Mouse (Mus musculus) neural tube, embryonic 15.5 days (tissue): ENCODE results near the gene Sppl2a. TPM values are rescaled to one million over a fixed set of nuclear protein-coding genes. Genes with fewer than 3 reads are reported as not detected.
"Not testable (repeated sequence)": the region's sequence is repeated elsewhere in the genome, so short reads cannot be mapped to it uniquely, and the experiment has no call there.

ENCODE experiments used
- ATAC-seq: fragments of 200-750 bp; cut with Nextera tagmentation; 2 replicates; pipeline ENCODE4 v1.8.0; 2017; ENCODE audit warnings: mild to moderate bottlenecking, moderate TSS enrichment, moderate library complexity; ENCODE audit not compliant: low FRiP score
- H3K27ac ChIP-seq: fragments of 300-500 bp; sonication (generic); replicated peaks from 2 replicates; pipeline ENCODE4 v1.5.1; 2015; ENCODE audit warnings: mild to moderate bottlenecking, inconsistent platforms
- H3K27me3 ChIP-seq: fragments of 300-500 bp; sonication (generic); replicated peaks from 2 replicates; pipeline ENCODE4 v1.6.1; 2015; ENCODE audit warnings: inconsistent platforms
- H3K36me3 ChIP-seq: fragments of 300-500 bp; sonication (generic); 2 replicates; pipeline ENCODE4 v1.6.1; 2015; ENCODE audit warnings: inconsistent platforms
- H3K4me1 ChIP-seq: fragments of 300-500 bp; sonication (generic); 2 replicates; pipeline ENCODE4 v1.6.1; 2015; ENCODE audit warnings: inconsistent platforms
- H3K4me2 ChIP-seq: fragments of 300-500 bp; sonication (generic); 2 replicates; pipeline ENCODE4 v1.6.1; 2015; ENCODE audit warnings: inconsistent platforms, mild to moderate bottlenecking, moderate library complexity
- H3K4me3 ChIP-seq: fragments of 300-500 bp; sonication (generic); replicated peaks from 2 replicates; pipeline ENCODE4 v1.5.1; 2015; ENCODE audit warnings: mild to moderate bottlenecking, inconsistent platforms
- H3K9ac ChIP-seq: fragments of 300-500 bp; sonication (generic); replicated peaks from 2 replicates; pipeline ENCODE4 v1.6.1; 2015; ENCODE audit warnings: mild to moderate bottlenecking, inconsistent platforms
- H3K9me3 ChIP-seq: fragments of 300-500 bp; sonication (generic); replicated peaks from 2 replicates; pipeline ENCODE4 v1.6.1; 2016; ENCODE audit warnings: inconsistent platforms
- WGBS: fragments of 180-500 bp; shearing (Covaris S2); methylation state at CpG from one replicate; pipeline ENCODE4 v1.1.7; 2015; ENCODE audit warnings: mixed read lengths; 5-methylcytosine and 5-hydroxymethylcytosine counted together
- polyA plus RNA-seq: library from polyadenylated mRNA; unstranded; fragments of >200 nt; fragmentation: Nextera tagmentation; extraction: Ambion mirVana; gene quantifications from 2 replicates; pipeline ENCODE4 v1.2.1, GENCODE M21; 2015

Sppl2a gene
- 30.7 and 44.1 TPM in 2 replicates for polyA plus RNA-seq

DNA sequence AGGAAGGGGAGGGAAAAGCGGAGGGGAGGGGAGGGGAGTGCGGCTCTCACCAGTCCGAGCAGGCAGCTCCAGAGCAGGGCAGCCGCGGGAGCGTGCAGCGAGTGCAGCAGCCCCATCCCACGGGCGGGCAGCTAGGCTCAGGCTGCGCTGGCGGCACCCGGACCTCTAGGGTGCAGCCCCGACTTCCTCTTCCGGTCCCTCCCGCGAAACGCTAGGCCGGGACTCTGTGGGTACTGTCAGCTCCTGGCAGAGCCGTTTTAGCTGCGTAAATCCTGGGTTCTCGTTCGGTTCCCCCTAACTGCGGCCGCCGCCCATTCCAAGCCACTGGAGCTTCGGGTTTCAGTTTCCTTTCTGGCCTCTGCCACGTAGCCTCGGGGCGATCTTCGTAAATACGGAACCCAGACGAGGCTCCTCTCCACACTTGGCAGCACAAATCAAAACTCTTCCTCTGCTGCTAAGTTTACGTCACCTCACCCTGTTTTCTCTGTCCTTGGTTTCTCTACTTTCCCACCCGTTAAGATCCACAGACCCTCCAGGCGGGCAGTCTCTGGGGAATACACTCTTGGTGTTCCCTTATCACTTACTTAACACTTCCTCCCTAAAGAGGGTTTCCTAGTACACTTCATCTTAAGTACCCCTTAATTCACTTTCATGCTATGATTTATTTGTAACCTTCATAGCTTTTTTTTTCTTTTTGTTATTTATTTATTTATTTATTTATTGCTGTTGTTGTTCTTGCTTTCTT lies at the start of gene Sppl2a:
Gene Sppl2a (minus strand): TSS at position 339 of the 745 bp plus-strand sequence.
- H3K27me3 ChIP-seq, result no peaks in the 10 kb centered on the region
- H3K9me3 ChIP-seq, result no peaks in the 10 kb centered on the region
- ATAC-seq, result peak; percentile 100
- no peaks in the 10 kb centered on the region for H3K36me3 ChIP-seq
- H3K4me1 ChIP-seq, result peaks cover 10% of the 10 kb centered on the region
- H3K4me3 ChIP-seq, result peak within 1 kb of the TSS; percentile 71
- H3K4me2 ChIP-seq, result peak within 1 kb of the TSS; percentile 70
- under 1% methylated on average over 32 of the region's 35 CpGs for WGBS
- peak within 1 kb of the TSS; percentile 98 for H3K27ac ChIP-seq
- peak within 1 kb of the TSS; percentile 89 for H3K9ac ChIP-seq

DNA sequence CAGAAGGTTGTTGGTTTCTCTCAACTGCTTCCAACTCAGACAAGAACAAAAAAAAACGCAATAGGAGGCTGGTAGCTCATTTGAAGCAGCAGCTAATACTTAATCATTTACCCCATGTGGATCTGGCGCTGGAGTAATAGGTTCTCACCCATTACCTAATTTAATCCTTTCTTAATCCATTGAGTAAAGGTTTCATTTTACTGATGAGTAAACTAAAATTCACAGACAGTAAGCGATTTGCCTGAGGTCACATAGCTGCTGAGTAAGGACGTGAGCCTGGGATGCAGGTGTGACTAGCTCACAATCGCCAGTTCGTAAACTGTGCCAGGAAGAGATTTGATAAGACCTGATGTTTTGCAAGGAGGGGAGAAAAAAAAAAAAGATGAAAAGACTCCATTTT lies 44.4 kb upstream of the Sppl2a start:
- Histone ChIP-seq H3K36me3 (no peaks in the 10 kb centered on the region), H3K9ac (no peak overlapping the region), H3K27ac (no peak overlapping the region), H3K27me3 (no peaks in the 10 kb centered on the region), H3K9me3 (no peaks in the 10 kb centered on the region), H3K4me1 (no peaks in the 10 kb centered on the region), H3K4me3 (no peak overlapping the region), H3K4me2 (no peak overlapping the region)
- WGBS, result 75% methylated on average over 6 of the region's 6 CpGs
- no peak for ATAC-seq

DNA sequence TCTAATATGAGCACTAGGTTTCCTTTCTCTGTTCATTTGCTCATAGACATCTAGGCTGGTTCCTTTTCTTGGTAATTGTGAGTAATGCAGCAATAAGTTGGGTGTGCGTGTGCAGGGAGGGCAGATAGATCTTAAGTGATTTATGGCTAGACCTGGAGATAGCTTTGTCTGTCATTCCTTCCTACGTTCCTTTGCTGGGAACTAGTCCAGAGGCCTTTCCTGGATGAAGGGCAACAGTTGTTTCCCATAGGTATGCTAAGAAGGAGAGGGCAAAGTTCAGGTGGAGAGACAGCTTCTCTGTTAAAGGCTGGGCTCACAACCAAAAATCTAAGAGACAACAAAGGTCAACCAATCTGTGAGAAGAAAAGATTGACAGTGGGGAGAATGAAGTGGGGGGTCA lies 28.7 kb upstream of the Sppl2a start:
- H3K4me2 ChIP-seq, result no peak overlapping the region
- 72% methylated on average over 2 of the region's 2 CpGs for WGBS

DNA sequence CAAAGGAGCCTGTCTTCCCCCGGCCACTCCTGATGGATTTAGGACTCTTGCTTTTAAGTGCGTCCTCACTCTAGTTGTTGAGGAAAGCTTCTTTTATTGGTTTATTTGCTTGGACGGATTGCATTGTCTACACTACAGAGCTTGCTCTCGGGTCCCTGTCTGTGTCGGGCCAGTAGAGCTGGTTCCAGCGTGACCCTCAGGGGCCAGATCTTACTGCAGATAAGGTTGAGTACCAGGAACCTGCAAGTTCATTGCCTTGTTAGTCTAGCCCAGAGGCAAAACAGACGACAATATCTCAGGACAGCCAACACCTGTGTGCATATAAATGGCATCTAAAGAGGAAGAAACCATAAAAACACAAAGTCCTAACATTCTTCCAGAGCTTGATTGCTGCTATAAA lies 22.6 kb upstream of the Sppl2a start:
- H3K9me3 ChIP-seq, result no peaks in the 10 kb centered on the region
- 29% methylated on average over 7 of the region's 7 CpGs for WGBS
- no peak overlapping the region for H3K9ac ChIP-seq
- no peaks in the 10 kb centered on the region for H3K36me3 ChIP-seq
- H3K4me1 ChIP-seq, result no peaks in the 10 kb centered on the region
- H3K4me3 ChIP-seq, result no peak overlapping the region
- H3K4me2 ChIP-seq, result no peak overlapping the region
- no peaks in the 10 kb centered on the region for H3K27me3 ChIP-seq
- H3K27ac ChIP-seq, result no peak overlapping the region
- no peak for ATAC-seq

More for the DNA sequence above, 28.7 kb upstream of the Sppl2a start:
- no peak for ATAC-seq
- H3K9me3 ChIP-seq, result no peaks in the 10 kb centered on the region
- no peak overlapping the region for H3K9ac ChIP-seq
- H3K36me3 ChIP-seq, result no peaks in the 10 kb centered on the region
- no peak overlapping the region for H3K27ac ChIP-seq
- no peaks in the 10 kb centered on the region for H3K27me3 ChIP-seq
- no peak overlapping the region for H3K4me3 ChIP-seq
- no peaks in the 10 kb centered on the region for H3K4me1 ChIP-seq

DNA sequence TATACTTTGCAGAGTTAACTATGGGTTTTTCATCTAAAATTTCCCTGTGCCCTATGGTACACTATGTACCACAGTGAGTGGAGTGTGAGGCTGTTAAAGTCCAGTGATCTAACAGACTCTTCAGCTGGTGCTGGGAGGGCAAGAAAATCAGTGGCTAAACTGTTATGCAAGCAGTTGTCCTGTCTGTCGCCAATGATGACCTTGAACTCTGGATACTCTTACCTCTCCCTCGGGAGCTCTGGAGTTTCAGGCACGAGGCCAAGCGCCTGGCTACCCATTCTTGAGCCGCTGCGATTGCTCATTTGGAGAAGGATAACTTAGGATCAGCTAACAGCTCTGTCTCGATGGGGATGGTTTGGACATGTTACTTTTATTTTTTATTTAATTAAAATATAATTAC lies 18.1 kb upstream of the Sppl2a start:
- Histone ChIP-seq H3K9me3 (no peaks in the 10 kb centered on the region), H3K27ac (no peak overlapping the region), H3K36me3 (no peaks in the 10 kb centered on the region), H3K9ac (no peak overlapping the region), H3K27me3 (no peaks in the 10 kb centered on the region), H3K4me1 (no peaks in the 10 kb centered on the region), H3K4me3 (no peak overlapping the region), H3K4me2 (no peak overlapping the region)
- WGBS, result 82% methylated on average over 7 of the region's 7 CpGs
- no peak for ATAC-seq

DNA sequence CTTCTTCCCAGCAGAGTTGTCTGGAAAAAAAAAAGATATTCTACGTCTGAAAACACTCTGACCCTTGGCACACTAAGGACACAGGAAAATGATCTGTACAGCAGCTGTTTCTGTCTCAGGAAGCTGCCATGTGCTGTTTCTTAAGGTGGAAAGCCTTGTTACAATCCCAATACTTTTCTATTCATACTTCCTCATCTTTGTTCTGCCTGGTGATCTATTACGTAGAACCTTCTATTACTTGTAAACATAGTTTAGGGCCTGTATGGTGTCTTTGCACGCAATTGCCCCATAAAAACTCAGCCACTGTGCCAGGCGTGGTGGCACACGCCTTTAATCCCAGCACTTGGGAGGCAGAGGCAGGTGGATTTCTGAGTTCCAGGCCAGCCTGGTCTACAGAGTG lies 17.4 kb upstream of the Sppl2a start:
- 83% methylated on average over 5 of the region's 5 CpGs for WGBS
- Histone ChIP-seq H3K4me1 (no peaks in the 10 kb centered on the region), H3K9me3 (no peaks in the 10 kb centered on the region), H3K27ac (no peak overlapping the region), H3K9ac (no peak overlapping the region), H3K27me3 (no peaks in the 10 kb centered on the region), H3K36me3 (no peaks in the 10 kb centered on the region), H3K4me3 (no peak overlapping the region), H3K4me2 (no peak overlapping the region)
- ATAC-seq, result no peak

DNA sequence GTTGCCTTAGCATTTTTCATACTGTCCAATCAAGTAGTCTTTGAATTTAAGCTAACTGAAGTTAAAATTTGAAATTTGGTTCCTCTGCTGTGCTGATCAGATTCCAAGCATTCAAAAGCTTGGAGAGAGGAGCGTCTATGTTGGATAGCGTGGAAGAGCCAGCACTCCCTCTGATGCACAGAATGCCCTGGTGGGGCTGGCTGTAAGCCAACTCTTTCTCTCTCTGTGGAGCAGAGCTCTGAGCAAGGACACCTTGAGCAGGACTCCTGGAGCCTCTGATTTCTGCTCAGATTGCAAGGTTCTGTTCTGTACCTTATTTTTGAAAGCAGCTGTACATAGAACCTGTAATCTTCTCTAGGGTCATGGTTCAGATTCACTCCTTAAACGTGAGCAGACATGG lies 16.8 kb upstream of the Sppl2a start:
- 61% methylated on average over 3 of the region's 3 CpGs for WGBS
- ATAC-seq, result no peak
- Histone ChIP-seq H3K27me3 (no peaks in the 10 kb centered on the region), H3K4me2 (no peak overlapping the region), H3K27ac (no peak overlapping the region), H3K9ac (no peak overlapping the region), H3K4me3 (no peak overlapping the region), H3K9me3 (no peaks in the 10 kb centered on the region), H3K4me1 (no peaks in the 10 kb centered on the region), H3K36me3 (no peaks in the 10 kb centered on the region)

DNA sequence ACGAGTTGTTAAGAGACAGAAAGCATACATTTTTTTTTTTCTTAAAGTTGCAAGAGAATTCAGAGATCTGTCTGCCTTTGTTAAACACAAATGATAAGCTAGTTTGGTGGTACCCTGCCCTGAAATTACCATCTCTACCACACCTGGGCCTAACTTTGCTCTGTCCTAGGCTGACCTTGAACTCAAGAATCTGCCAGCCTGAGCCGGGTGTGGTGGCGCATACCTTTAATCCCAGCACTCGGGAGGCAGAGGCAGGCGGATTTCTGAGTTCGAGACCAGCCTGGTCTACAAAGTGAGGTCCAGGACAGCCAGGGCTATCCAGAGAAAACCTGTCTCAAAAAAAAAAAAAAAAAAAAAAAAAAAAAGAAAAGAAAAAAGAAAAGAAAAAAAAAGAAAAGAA lies 16.3 kb upstream of the Sppl2a start:
- not testable (repeated sequence) for H3K4me3 ChIP-seq, H3K9me3 ChIP-seq, H3K27me3 ChIP-seq, H3K9ac ChIP-seq, H3K27ac ChIP-seq, H3K36me3 ChIP-seq, H3K4me2 ChIP-seq, H3K4me1 ChIP-seq, ATAC-seq
- WGBS, result 87% methylated on average over 6 of the region's 6 CpGs

DNA sequence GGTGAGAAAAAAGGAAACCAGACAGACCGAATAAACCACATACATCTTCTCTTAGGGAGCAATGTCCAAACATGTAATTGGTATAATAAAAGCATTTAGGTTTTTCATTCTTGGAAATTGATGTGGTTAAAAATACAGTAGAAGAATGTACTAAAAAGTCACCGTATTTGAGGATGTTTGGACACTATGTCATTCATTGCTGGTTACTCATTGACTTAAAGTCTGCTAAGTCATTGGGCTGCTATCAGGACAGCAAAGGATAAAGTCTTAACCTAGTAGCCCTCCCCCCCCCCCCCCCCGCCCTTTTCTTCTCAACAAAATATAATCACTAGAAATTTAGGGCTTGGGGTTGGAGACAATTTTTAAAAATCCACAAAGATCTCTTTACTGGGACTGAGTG lies 15.2 kb upstream of the Sppl2a start:
- Histone ChIP-seq H3K4me3 (no peak overlapping the region), H3K27me3 (no peaks in the 10 kb centered on the region), H3K4me1 (no peaks in the 10 kb centered on the region), H3K9ac (no peak overlapping the region), H3K9me3 (no peaks in the 10 kb centered on the region), H3K36me3 (no peaks in the 10 kb centered on the region), H3K27ac (no peak overlapping the region), H3K4me2 (no peak overlapping the region)
- ATAC-seq, result no peak
- WGBS, result 95% methylated on average over 2 of the region's 3 CpGs

DNA sequence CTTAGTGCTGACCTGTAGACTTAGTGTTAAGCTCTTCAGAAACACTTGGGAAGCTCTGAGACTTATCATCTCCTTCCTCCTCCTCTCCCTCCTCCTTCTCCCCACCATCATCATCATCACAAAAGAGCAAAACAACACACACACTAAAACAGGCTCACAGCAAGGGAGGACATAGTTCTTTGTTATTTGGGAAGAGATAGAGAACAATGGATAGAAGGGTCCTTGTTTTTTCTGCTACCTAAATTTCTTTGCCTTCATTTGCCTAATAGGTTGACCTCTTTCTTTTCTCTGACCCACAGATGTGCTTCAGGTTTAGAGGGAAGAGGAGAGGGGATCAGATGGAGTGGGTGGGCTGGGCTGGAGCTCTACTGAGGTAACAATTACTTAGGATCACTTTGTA lies 14.6 kb upstream of the Sppl2a start:
- H3K4me3 ChIP-seq, result no peak overlapping the region
- ATAC-seq, result no peak
- H3K9me3 ChIP-seq, result no peaks in the 10 kb centered on the region
- no peaks in the 10 kb centered on the region for H3K36me3 ChIP-seq
- no peak overlapping the region for H3K27ac ChIP-seq
- H3K9ac ChIP-seq, result no peak overlapping the region
- H3K4me1 ChIP-seq, result no peaks in the 10 kb centered on the region
- no peak overlapping the region for H3K4me2 ChIP-seq
- H3K27me3 ChIP-seq, result no peaks in the 10 kb centered on the region

DNA sequence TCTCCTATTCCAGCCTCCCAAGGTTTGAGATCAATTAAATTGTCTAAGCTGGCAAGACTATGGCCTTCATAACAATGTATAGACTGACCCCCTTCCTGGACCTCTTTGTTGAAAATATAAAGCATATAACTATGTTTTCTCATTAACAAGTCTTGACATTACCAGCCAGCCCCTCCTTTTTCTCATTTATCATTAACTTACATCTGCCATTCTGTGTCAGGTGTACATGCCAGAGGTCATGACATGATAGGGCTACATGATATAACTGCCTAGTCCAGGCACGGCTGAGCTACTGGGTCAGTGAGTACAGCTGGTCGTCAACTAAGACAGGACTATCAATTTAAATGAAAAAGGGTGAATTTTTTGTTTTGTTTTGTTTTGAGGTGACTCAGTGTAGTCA lies 10.2 kb upstream of the Sppl2a start:
- H3K4me3 ChIP-seq, result no peak overlapping the region
- H3K27ac ChIP-seq, result no peak overlapping the region
- H3K9me3 ChIP-seq, result no peaks in the 10 kb centered on the region
- no peak overlapping the region for H3K4me2 ChIP-seq
- no peak for ATAC-seq
- 82% methylated on average over 2 of the region's 2 CpGs for WGBS
- no peaks in the 10 kb centered on the region for H3K4me1 ChIP-seq
- no peaks in the 10 kb centered on the region for H3K36me3 ChIP-seq
- H3K27me3 ChIP-seq, result no peaks in the 10 kb centered on the region
- no peak overlapping the region for H3K9ac ChIP-seq

DNA sequence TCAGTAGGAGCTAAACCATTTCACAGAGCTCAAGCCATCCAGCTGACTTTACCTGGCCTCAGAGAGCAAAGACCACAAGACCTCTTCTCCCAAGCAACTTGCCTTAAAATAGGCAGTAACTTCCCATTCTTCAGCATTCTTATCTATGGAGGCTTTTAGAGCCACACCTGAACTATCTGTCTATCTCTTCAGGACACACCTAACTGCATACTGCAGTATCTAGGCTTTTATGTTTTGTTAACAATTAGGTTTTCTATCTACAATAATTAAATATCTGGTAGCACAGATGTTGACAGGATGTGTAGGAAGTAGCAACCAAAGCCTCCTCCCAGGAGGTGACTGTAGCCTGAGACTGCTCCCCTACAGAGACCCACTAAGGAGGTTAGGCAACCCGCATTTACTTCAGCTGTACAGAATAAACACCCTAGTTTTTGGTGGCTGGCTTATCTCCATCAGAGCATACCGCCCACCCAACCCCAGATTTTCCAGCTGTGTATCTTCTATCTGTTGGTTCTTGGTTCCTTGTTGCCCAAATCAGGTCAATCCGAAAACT lies 7.4 kb upstream of the Sppl2a start:
- no peak overlapping the region for H3K4me3 ChIP-seq
- no peaks in the 10 kb centered on the region for H3K4me1 ChIP-seq
- no peak overlapping the region for H3K27ac ChIP-seq
- H3K4me2 ChIP-seq, result no peak overlapping the region
- WGBS, result 80% methylated on average over 3 of the region's 3 CpGs
- no peak for ATAC-seq
- no peaks in the 10 kb centered on the region for H3K9me3 ChIP-seq
- H3K9ac ChIP-seq, result no peak overlapping the region
- no peaks in the 10 kb centered on the region for H3K36me3 ChIP-seq
- no peaks in the 10 kb centered on the region for H3K27me3 ChIP-seq
